Mouse (Mus musculus): ENCODE results near the gene Zcwpw1. TPM values are rescaled to one million over a fixed set of nuclear protein-coding genes. Genes with fewer than 3 reads are reported as not detected.

Gene Zcwpw1
- polyA plus RNA-seq, 1 experiment: 12.4 TPM

DNA sequence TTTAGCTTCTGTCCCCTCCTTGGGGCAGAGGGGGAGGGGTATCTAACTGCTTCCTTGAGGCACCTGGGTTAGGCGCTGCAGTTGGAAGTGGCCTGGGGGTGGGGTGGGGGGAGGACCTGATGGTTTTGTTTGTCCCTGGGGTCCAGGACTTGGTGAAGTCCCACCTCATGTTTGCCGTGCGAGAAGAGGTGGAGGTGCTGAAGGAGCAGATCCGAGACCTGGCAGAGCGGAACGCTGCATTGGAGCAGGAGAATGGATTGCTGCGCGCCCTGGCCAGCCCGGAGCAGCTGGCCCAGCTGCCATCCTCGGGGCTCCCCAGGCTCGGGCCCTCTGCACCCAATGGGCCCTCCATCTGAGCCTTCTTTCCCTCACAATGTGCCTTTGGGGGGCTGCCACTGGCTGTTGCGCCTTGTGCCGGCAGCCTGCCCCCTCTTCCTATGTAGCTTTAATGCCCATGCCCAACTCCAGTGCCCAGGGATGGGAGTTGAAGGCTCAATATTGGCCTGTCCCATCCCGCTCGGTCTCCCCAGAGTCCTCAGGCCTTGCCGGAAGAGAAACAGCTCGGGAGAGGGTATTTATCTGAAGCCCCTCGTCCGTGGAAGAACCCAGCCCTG lies 28.6 kb upstream of the Zcwpw1 start:
- H3K4me1 ChIP-seq (ENCODE audit: control insufficient read depth, insufficient read depth, low read length): peaks cover 20% of the 10 kb centered on the region
- TF ChIP-seq CTCF (IDR thresholded peaks at IDR 0.05; ENCODE audit: borderline replicate concordance, insufficient read depth, low read depth, low read length) (no peak), POLR2A (IDR thresholded peaks at IDR 0.05; ENCODE audit: borderline replicate concordance, insufficient read depth, low read length) (no peak)
- 47% methylated on average over 19 of the region's 19 CpGs for WGBS
- peak overlapping the region; percentile 82 for H3K27ac ChIP-seq (ENCODE audit: insufficient read depth, low read length)
- DNase-seq: peak in 1 of 2 experiments; percentile 31
- no peaks in the 10 kb centered on the region for H3K27me3 ChIP-seq (ENCODE audit: control insufficient read depth, insufficient read depth, low read length)
- H3K4me3 ChIP-seq (replicated peaks; ENCODE audit: insufficient read depth, low read depth, low read length): peak overlapping the region; percentile 8

DNA sequence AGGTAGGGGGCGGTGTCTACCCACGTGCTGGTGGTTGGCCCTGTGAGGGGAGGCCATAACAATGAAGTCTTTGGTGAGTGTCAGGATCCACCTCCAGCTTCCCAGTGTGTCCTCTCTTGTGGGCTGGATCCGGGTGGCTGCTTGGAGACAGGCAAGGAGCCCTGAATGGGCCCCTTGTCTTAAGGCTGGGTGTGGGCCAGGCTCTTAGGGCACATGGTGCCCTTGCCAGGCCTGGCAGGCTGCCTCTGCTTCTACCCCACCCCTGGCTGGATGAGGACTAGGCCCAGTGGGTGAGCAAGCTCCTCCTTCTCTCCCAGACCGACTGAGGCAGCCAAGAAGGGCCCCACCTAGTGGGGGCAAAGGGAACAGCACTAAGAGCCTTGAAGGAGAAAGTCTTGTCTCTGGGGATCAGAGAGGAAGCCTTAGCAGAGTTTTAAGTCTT lies 27.6 kb upstream of the Zcwpw1 start:
- H3K4me3 ChIP-seq (replicated peaks; ENCODE audit: insufficient read depth, low read depth, low read length): no peak overlapping the region
- WGBS: 19% methylated on average over 4 of the region's 4 CpGs
- peak; percentile 88 to 89 for DNase-seq
- no peaks in the 10 kb centered on the region for H3K27me3 ChIP-seq (ENCODE audit: control insufficient read depth, insufficient read depth, low read length)
- peak; percentile 77 for TF ChIP-seq CTCF (IDR thresholded peaks at IDR 0.05; ENCODE audit: borderline replicate concordance, insufficient read depth, low read depth, low read length)
- no peak; the same call in 1 of the 2 replicates for TF ChIP-seq POLR2A (IDR thresholded peaks at IDR 0.05; ENCODE audit: borderline replicate concordance, insufficient read depth, low read length)
- no peak overlapping the region for H3K27ac ChIP-seq (ENCODE audit: insufficient read depth, low read length)
- peaks cover 20% of the 10 kb centered on the region for H3K4me1 ChIP-seq (ENCODE audit: control insufficient read depth, insufficient read depth, low read length)

DNA sequence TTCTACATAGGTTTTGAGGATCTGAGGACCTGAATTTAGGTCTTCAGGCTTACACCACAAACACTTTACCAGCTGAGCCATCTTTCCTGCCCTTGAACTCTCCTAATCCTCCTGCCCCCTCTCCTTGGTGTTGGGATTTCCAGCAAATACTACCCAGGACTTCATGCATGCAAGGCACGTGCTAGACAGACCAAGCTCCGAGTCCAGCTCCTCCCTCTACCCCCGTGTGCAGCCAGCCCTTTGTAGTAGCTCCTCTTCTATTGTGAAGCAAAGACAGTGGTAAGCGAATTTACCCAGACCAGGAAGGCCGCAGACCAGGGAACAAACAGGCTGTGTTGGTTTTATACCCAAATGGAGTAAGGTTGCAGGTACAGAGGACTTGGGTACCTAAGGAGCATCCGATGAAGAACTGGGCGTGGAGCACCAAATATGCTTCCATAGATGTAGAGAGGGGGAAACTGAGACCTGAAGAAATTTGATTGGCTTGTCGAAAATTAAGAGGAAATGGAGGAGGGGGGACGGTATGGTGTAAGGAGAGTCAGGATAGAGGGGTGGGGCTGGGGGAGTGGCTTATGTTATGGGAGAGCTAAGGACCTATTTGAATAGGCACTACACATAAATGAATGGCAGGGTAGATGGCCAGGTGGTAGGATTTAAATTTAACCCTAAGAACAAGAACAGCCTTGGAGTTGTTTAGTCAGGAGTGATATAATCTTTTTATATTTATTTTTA lies 22.8 kb upstream of the Zcwpw1 start:
- Histone ChIP-seq H3K27me3 (ENCODE audit: control insufficient read depth, insufficient read depth, low read length) (no peaks in the 10 kb centered on the region), H3K4me1 (ENCODE audit: control insufficient read depth, insufficient read depth, low read length) (0 out of 2 replicates have a peak, but pooled peaks cover 2% of the 10 kb centered on the region), H3K4me3 (replicated peaks; ENCODE audit: insufficient read depth, low read depth, low read length) (no peak overlapping the region), H3K27ac (ENCODE audit: insufficient read depth, low read length) (no peak overlapping the region)
- DNase-seq: no peak
- TF ChIP-seq POLR2A (IDR thresholded peaks at IDR 0.05; ENCODE audit: borderline replicate concordance, insufficient read depth, low read length): no peak
- TF ChIP-seq CTCF (IDR thresholded peaks at IDR 0.05; ENCODE audit: borderline replicate concordance, insufficient read depth, low read depth, low read length): no peak
- WGBS: 50% methylated on average over 9 of the region's 9 CpGs

DNA sequence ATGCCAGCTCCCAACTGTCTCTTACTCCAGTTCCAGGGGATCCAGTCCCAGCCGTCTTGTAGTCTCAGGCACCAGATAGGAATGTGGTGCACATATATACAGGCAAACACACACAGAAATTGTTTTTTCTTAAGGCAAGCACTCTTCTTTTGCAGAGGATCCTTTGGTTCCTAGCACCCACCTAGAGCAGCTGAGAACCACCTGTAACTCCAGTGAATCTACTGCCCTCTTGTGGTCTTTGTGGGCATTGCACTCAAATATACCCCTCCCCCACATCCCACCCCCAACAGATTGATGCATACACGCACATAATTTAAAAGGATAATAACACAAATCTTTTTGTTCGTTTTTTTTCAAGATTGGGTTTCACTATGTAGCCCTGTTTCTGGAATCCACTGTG lies 21.3 kb upstream of the Zcwpw1 start:
- TF ChIP-seq POLR2A (IDR thresholded peaks at IDR 0.05; ENCODE audit: borderline replicate concordance, insufficient read depth, low read length) (no peak), CTCF (IDR thresholded peaks at IDR 0.05; ENCODE audit: borderline replicate concordance, insufficient read depth, low read depth, low read length) (peak; percentile 41; the same call in 1 of the 2 replicates)
- 54% methylated on average over 3 of the region's 3 CpGs for WGBS
- DNase-seq: no peak
- Histone ChIP-seq H3K4me3 (replicated peaks; ENCODE audit: insufficient read depth, low read depth, low read length) (no peak overlapping the region), H3K27me3 (ENCODE audit: control insufficient read depth, insufficient read depth, low read length) (no peaks in the 10 kb centered on the region), H3K27ac (ENCODE audit: insufficient read depth, low read length) (no peak overlapping the region), H3K4me1 (ENCODE audit: control insufficient read depth, insufficient read depth, low read length) (no peaks in the 10 kb centered on the region)

DNA sequence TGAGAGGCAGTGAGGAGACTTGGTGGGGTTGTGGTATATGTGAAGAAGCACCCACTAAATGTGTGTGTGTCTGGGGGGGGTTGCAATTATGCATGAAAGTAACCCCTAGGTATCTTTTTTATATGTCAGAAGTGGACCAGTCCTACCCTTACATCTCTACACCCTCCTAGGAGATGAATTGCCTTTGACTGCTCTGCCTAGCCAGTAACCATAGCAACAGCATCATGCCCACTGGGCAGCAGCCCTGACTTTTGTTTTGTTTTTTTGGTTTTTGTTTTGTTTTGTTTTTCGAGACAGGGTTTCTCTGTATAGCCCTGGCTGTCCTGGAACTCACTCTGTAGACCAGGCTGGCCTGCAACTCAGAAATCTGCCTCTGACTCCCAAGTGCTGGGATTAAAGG lies 19.1 kb upstream of the Zcwpw1 start:
- Histone ChIP-seq H3K27me3 (ENCODE audit: control insufficient read depth, insufficient read depth, low read length) (no peaks in the 10 kb centered on the region), H3K4me1 (ENCODE audit: control insufficient read depth, insufficient read depth, low read length) (no peaks in the 10 kb centered on the region), H3K4me3 (replicated peaks; ENCODE audit: insufficient read depth, low read depth, low read length) (no peak overlapping the region), H3K27ac (ENCODE audit: insufficient read depth, low read length) (no peak overlapping the region)
- 14% methylated on average over 1 of the region's 1 CpGs for WGBS
- TF ChIP-seq POLR2A (IDR thresholded peaks at IDR 0.05; ENCODE audit: borderline replicate concordance, insufficient read depth, low read length): no peak
- no peak for DNase-seq

DNA sequence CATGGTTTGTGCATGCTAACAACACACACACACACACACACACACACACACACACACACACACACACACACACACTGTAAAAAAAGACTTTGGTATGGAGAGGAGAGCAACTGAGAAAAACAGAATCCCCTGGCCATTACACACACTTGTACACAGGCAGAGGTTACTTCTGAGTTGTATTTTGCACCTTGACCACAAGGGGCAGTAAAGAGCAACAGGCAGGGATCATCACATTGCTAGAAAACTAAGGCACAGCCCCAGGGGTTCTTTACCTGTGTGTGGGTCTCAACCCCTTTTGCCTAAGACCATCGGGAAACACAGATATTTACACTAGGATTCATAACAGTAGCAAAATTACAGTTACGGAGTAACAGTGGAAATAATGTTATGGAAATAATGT lies 16.9 kb upstream of the Zcwpw1 start:
- peak; percentile 72; the same call in 1 of the 2 replicates for TF ChIP-seq CTCF (IDR thresholded peaks at IDR 0.05; ENCODE audit: borderline replicate concordance, insufficient read depth, low read depth, low read length)
- TF ChIP-seq POLR2A (IDR thresholded peaks at IDR 0.05; ENCODE audit: borderline replicate concordance, insufficient read depth, low read length): no peak
- no peak overlapping the region for H3K27ac ChIP-seq (ENCODE audit: insufficient read depth, low read length)
- H3K4me3 ChIP-seq (replicated peaks; ENCODE audit: insufficient read depth, low read depth, low read length): no peak overlapping the region
- WGBS: 40% methylated on average over 2 of the region's 2 CpGs
- H3K4me1 ChIP-seq (ENCODE audit: control insufficient read depth, insufficient read depth, low read length): no peaks in the 10 kb centered on the region
- no peaks in the 10 kb centered on the region for H3K27me3 ChIP-seq (ENCODE audit: control insufficient read depth, insufficient read depth, low read length)
- no peak for DNase-seq

DNA sequence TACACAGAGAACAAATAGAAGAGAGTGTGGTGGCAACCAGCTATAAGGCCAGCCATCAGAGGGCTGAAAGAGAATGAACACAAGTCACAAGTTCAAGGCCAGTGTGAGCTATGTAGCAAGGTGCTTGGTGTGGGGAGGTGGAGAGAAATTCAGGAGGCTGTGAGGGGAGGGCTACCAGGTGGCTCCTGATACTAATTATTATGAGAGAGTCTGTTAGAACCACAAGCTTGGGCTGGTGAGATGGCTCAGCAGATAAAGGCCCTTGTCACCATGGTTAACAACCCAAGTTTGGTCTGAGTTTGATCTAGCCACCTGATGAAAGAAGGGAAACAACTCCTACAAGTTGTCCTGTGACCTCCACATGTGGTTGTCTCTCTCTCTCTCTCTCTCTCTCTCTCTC lies 14.8 kb upstream of the Zcwpw1 start:
- H3K4me3 ChIP-seq (replicated peaks; ENCODE audit: insufficient read depth, low read depth, low read length): no peak overlapping the region
- no peaks in the 10 kb centered on the region for H3K27me3 ChIP-seq (ENCODE audit: control insufficient read depth, insufficient read depth, low read length)
- no peak for TF ChIP-seq POLR2A (IDR thresholded peaks at IDR 0.05; ENCODE audit: borderline replicate concordance, insufficient read depth, low read length)
- no peak for TF ChIP-seq CTCF (IDR thresholded peaks at IDR 0.05; ENCODE audit: borderline replicate concordance, insufficient read depth, low read depth, low read length)
- H3K4me1 ChIP-seq (ENCODE audit: control insufficient read depth, insufficient read depth, low read length): no peaks in the 10 kb centered on the region
- no peak overlapping the region for H3K27ac ChIP-seq (ENCODE audit: insufficient read depth, low read length)
- peak in 1 of 2 experiments; percentile 3 for DNase-seq

Measured in cerebellum, adult 2 months (tissue).